Mouse (Mus musculus) liver, adult 2 months (tissue): ENCODE data around the gene Cog3.

Experiments used
- CTCF ChIP-seq: fragments of 200-500 bp; IDR thresholded peaks from 2 replicates; pipeline ENCODE4 v1.5.1; 2011; ENCODE audit warnings: low read depth, low read length, control low read depth
- POLR2A ChIP-seq: fragments of 200-500 bp; IDR thresholded peaks from 2 replicates; pipeline ENCODE4 v1.6.1; 2011; ENCODE audit warnings: low read length, control low read depth; ENCODE audit not compliant: insufficient read depth; ENCODE audit errors: extremely low read depth

DNA sequence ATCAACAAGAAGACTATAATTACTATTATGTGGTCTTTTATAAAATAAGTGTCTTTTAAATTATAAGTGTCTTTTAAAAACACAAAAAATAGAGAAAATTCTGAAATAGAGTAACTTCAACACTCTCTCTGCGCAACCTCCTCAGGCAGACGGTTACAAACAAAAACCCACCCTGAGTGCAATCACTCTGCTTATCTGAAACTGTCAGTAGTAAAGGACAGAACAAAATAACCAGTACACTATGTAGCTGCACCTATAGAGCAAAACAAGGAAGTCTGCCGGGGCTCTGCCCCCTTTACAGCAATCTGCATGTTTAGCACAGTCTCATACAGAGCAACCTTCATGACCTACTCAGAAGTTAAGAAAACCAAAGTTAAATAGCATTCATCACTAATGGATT, 12.4 kb downstream of the Cog3 start:
- no peak for TF ChIP-seq CTCF
- TF ChIP-seq POLR2A: no peak
